Mouse (Mus musculus): ENCODE measurements around the gene Tm6sf1. TPM values are rescaled to one million over a fixed set of nuclear protein-coding genes. Genes with fewer than 3 reads are reported as not detected.
"Not testable (repeated sequence)": the region's sequence is repeated elsewhere in the genome, so short reads cannot be mapped to it uniquely, and the experiment has no call there.

The Tm6sf1 gene
- not detected in 2 replicates for polyA plus RNA-seq (2012; ENCODE audit: insufficient read depth, insufficient read length, low replicate concordance, missing spikeins)

- Histone ChIP-seq H3K4me1 (ENCODE audit: control insufficient read depth, insufficient read depth, low read length) (peaks cover 56% of the 10 kb centered on the region), H3K27ac (ENCODE audit: insufficient read depth, low read depth, low read length) (peak within 1 kb of the TSS; percentile 92), H3K4me3 (ENCODE audit: insufficient read depth, low read depth, low read length) (peak within 1 kb of the TSS; percentile 71)
- TF ChIP-seq POLR2A (IDR thresholded peaks at IDR 0.05; ENCODE audit: insufficient read depth, low read depth, low read length) (peak; percentile 51; the same call in 1 of the 2 replicates), CTCF (IDR thresholded peaks at IDR 0.05; ENCODE audit: insufficient read depth, low read depth, low read length) (no peak)
- under 1% methylated on average over 61 of the region's 64 CpGs for WGBS
These were observed at the start of gene Tm6sf1 for GRCm38 (mm10) chr7:81858968-81859721. TSS of gene Tm6sf1 (plus strand) at chr7:81859001.

GRCm38 (mm10) chr7:81824906-81825305, 33.9 kb upstream of the Tm6sf1 start:
- WGBS = 13% methylated on average over 3 of the region's 3 CpGs
- Histone ChIP-seq H3K27ac (ENCODE audit: insufficient read depth, low read depth, low read length) (peak overlapping the region; percentile 75), H3K4me3 (ENCODE audit: insufficient read depth, low read depth, low read length) (no peak overlapping the region), H3K4me1 (ENCODE audit: control insufficient read depth, insufficient read depth, low read length) (peaks cover 10% of the 10 kb centered on the region; the same call in 1 of the 2 replicates)
- no peak for TF ChIP-seq POLR2A (IDR thresholded peaks at IDR 0.05; ENCODE audit: insufficient read depth, low read depth, low read length)
- TF ChIP-seq CTCF (IDR thresholded peaks at IDR 0.05; ENCODE audit: insufficient read depth, low read depth, low read length) = no peak

GRCm38 (mm10) chr7:81825381-81825780, 33.4 kb upstream of the Tm6sf1 start:
- WGBS = 0% methylated on average over 3 of the region's 3 CpGs

GRCm38 (mm10) chr7:81827806-81828667, 30.8 kb upstream of the Tm6sf1 start:
- Histone ChIP-seq H3K27ac (ENCODE audit: insufficient read depth, low read depth, low read length) (peak overlapping the region; percentile 95), H3K4me3 (ENCODE audit: insufficient read depth, low read depth, low read length) (peak overlapping the region; percentile 92), H3K4me1 (ENCODE audit: control insufficient read depth, insufficient read depth, low read length) (peaks cover 12% of the 10 kb centered on the region; the same call in 1 of the 2 replicates)
- 3% methylated on average over 17 of the region's 17 CpGs for WGBS
- TF ChIP-seq CTCF (IDR thresholded peaks at IDR 0.05; ENCODE audit: insufficient read depth, low read depth, low read length) = no peak
- no peak for TF ChIP-seq POLR2A (IDR thresholded peaks at IDR 0.05; ENCODE audit: insufficient read depth, low read depth, low read length)

More at GRCm38 (mm10) chr7:81825381-81825780, 33.4 kb upstream of the Tm6sf1 start:
- TF ChIP-seq CTCF (IDR thresholded peaks at IDR 0.05; ENCODE audit: insufficient read depth, low read depth, low read length) (no peak), POLR2A (IDR thresholded peaks at IDR 0.05; ENCODE audit: insufficient read depth, low read depth, low read length) (no peak)
- Histone ChIP-seq H3K4me1 (ENCODE audit: control insufficient read depth, insufficient read depth, low read length) (peaks cover 12% of the 10 kb centered on the region; the same call in 1 of the 2 replicates), H3K4me3 (ENCODE audit: insufficient read depth, low read depth, low read length) (peak overlapping the region; percentile 35), H3K27ac (ENCODE audit: insufficient read depth, low read depth, low read length) (peak overlapping the region; percentile 36)

- TF ChIP-seq CTCF (IDR thresholded peaks at IDR 0.05; ENCODE audit: insufficient read depth, low read depth, low read length) (no peak), POLR2A (IDR thresholded peaks at IDR 0.05; ENCODE audit: insufficient read depth, low read depth, low read length) (no peak)
These were observed 30.0 kb upstream of the Tm6sf1 start for GRCm38 (mm10) chr7:81828681-81829378.

GRCm38 (mm10) chr7:81829379-81829894, 29.4 kb upstream of the Tm6sf1 start, which contains the start of gene Btbd1:
TSS of gene Btbd1 (minus strand) at chr7:81829431.
- Histone ChIP-seq H3K4me3 (ENCODE audit: insufficient read depth, low read depth, low read length) (peak within 1 kb of the TSS; percentile 92), H3K27ac (ENCODE audit: insufficient read depth, low read depth, low read length) (peak within 1 kb of the TSS; percentile 99), H3K4me1 (ENCODE audit: control insufficient read depth, insufficient read depth, low read length) (peaks cover 9% of the 10 kb centered on the region; the same call in 1 of the 2 replicates)
- peak; percentile 78 for TF ChIP-seq POLR2A (IDR thresholded peaks at IDR 0.05; ENCODE audit: insufficient read depth, low read depth, low read length)
- no peak for TF ChIP-seq CTCF (IDR thresholded peaks at IDR 0.05; ENCODE audit: insufficient read depth, low read depth, low read length)
- WGBS = under 1% methylated on average over 58 of the region's 58 CpGs

More at GRCm38 (mm10) chr7:81828681-81829378, 30.0 kb upstream of the Tm6sf1 start:
- Histone ChIP-seq H3K4me3 (ENCODE audit: insufficient read depth, low read depth, low read length) (peak overlapping the region; percentile 92), H3K4me1 (ENCODE audit: control insufficient read depth, insufficient read depth, low read length) (peaks cover 12% of the 10 kb centered on the region; the same call in 1 of the 2 replicates), H3K27ac (ENCODE audit: insufficient read depth, low read depth, low read length) (peak overlapping the region; percentile 95)
- WGBS = under 1% methylated on average over 88 of the region's 91 CpGs

GRCm38 (mm10) chr7:81834847-81835246, 24.0 kb upstream of the Tm6sf1 start:
- peaks cover 7% of the 10 kb centered on the region for H3K4me1 ChIP-seq (ENCODE audit: control insufficient read depth, insufficient read depth, low read length)
- H3K27ac ChIP-seq (ENCODE audit: insufficient read depth, low read depth, low read length) = no peak overlapping the region
- TF ChIP-seq CTCF (IDR thresholded peaks at IDR 0.05; ENCODE audit: insufficient read depth, low read depth, low read length) (no peak), POLR2A (IDR thresholded peaks at IDR 0.05; ENCODE audit: insufficient read depth, low read depth, low read length) (no peak)
- no peak overlapping the region for H3K4me3 ChIP-seq (ENCODE audit: insufficient read depth, low read depth, low read length)

GRCm38 (mm10) chr7:81835430-81835829, 23.4 kb upstream of the Tm6sf1 start:
- no peak overlapping the region for H3K4me3 ChIP-seq (ENCODE audit: insufficient read depth, low read depth, low read length)
- H3K27ac ChIP-seq (ENCODE audit: insufficient read depth, low read depth, low read length) = no peak overlapping the region
- H3K4me1 ChIP-seq (ENCODE audit: control insufficient read depth, insufficient read depth, low read length) = peaks cover 5% of the 10 kb centered on the region
- WGBS = 81% methylated on average over 5 of the region's 5 CpGs
- TF ChIP-seq POLR2A (IDR thresholded peaks at IDR 0.05; ENCODE audit: insufficient read depth, low read depth, low read length) (no peak), CTCF (IDR thresholded peaks at IDR 0.05; ENCODE audit: insufficient read depth, low read depth, low read length) (no peak)

GRCm38 (mm10) chr7:81837771-81838170, 21.0 kb upstream of the Tm6sf1 start:
- not testable (repeated sequence) for H3K4me3 ChIP-seq (ENCODE audit: insufficient read depth, low read depth, low read length); H3K27ac ChIP-seq (ENCODE audit: insufficient read depth, low read depth, low read length)
- peaks cover 11% of the 10 kb centered on the region for H3K4me1 ChIP-seq (ENCODE audit: control insufficient read depth, insufficient read depth, low read length)
- WGBS = 80% methylated on average over 5 of the region's 5 CpGs
